In genomic region chr1:185333651-185334050, GRCm38 (mm10) we compare ENCODE assay signal across 11 mouse cellular contexts. TPM values are rescaled to one million over a fixed set of nuclear protein-coding genes. Genes with fewer than 3 reads are reported as not detected.
DNase-seq lines count a peak whose midpoint lies in the region; ATAC-seq and TF ChIP-seq lines count a peak whose summit lies in the region.
"Had no signal": no experiment of that assay in that cellular context is flagged by ENCODE, and none has a peak within 500 bp of the region (broad histone marks: within the 10 kb centered on the region; RNA-seq: fewer than 3 reads in every experiment).

No protein-coding gene starts in this region.

- peaks cover 43% of the 10 kb centered on the region for H3K4me1 ChIP-seq in neural tube, embryonic 13.5 days (replicated peaks)
- peaks cover 42% of the 10 kb centered on the region for H3K4me1 ChIP-seq in neural tube, embryonic 15.5 days
- H3K4me1 ChIP-seq in intestine, embryonic 15.5 days (replicated peaks): no peaks in the 10 kb centered on the region

- ATAC-seq in neural tube, embryonic 13.5 days (ENCODE audit: low read depth): no peak
- no peak for ATAC-seq in neural tube, embryonic 15.5 days (ENCODE audit: low FRiP score)
- peak; percentile 16 for ATAC-seq in intestine, embryonic 15.5 days

- no peaks in the 10 kb centered on the region for H3K27me3 ChIP-seq in neural tube, embryonic 13.5 days
- no peaks in the 10 kb centered on the region for H3K27me3 ChIP-seq in neural tube, embryonic 15.5 days (replicated peaks)
- H3K27me3 ChIP-seq in intestine, embryonic 15.5 days (replicated peaks): no peaks in the 10 kb centered on the region
- H3K27me3 ChIP-seq: heart, embryonic 15.5 days had no signal

- 89% methylated on average over 5 of the region's 5 CpGs for WGBS in neural tube, embryonic 13.5 days
- 89% methylated on average over 5 of the region's 5 CpGs for WGBS in neural tube, embryonic 15.5 days
- 79% methylated on average over 5 of the region's 5 CpGs for WGBS in intestine, embryonic 15.5 days

- intact Hi-C loops in left cerebral cortex, adult 2 months (cut with DNase I): loop anchor here (2.0 kb wide), 1 partner anchor 29 kb away; the partner anchor contains the start of gene Eprs

- H3K4me2 ChIP-seq in neural tube, embryonic 13.5 days: peak overlapping the region; percentile 73; the same call in 1 of the 2 replicates
- H3K4me2 ChIP-seq in neural tube, embryonic 15.5 days: no peak overlapping the region
- H3K4me2 ChIP-seq in intestine, embryonic 15.5 days (replicated peaks): peak overlapping the region; percentile 73

- H3K9me3 ChIP-seq in neural tube, embryonic 13.5 days: no peaks in the 10 kb centered on the region
- H3K9me3 ChIP-seq in neural tube, embryonic 15.5 days (replicated peaks): no peaks in the 10 kb centered on the region
- no peaks in the 10 kb centered on the region for H3K9me3 ChIP-seq in intestine, embryonic 15.5 days
- H3K9me3 ChIP-seq: heart, embryonic 15.5 days had no signal

- H3K9ac ChIP-seq in neural tube, embryonic 13.5 days: 0 out of 2 replicates have a peak overlapping the region, but pooled peaks have one; percentile 26
- no peak overlapping the region for H3K9ac ChIP-seq in neural tube, embryonic 15.5 days (replicated peaks)
- H3K9ac ChIP-seq in intestine, embryonic 15.5 days: no peak overlapping the region

- no peak overlapping the region for H3K4me3 ChIP-seq in neural tube, embryonic 13.5 days
- no peak overlapping the region for H3K4me3 ChIP-seq in neural tube, embryonic 15.5 days (replicated peaks)
- no peak overlapping the region for H3K4me3 ChIP-seq in intestine, embryonic 15.5 days (replicated peaks)
- no peak overlapping the region for H3K4me3 ChIP-seq in left cerebral cortex, adult 2 months

- TF ChIP-seq CTCF in left cerebral cortex, adult 2 months (IDR thresholded peaks at IDR 0.05): no peak

- peaks cover 4% of the 10 kb centered on the region; the same call in 1 of the 2 replicates for H3K36me3 ChIP-seq in neural tube, embryonic 13.5 days
- H3K36me3 ChIP-seq in neural tube, embryonic 15.5 days: 0 out of 2 replicates have a peak, but pooled peaks cover 4% of the 10 kb centered on the region
- no peaks in the 10 kb centered on the region for H3K36me3 ChIP-seq in intestine, embryonic 15.5 days
- H3K36me3 ChIP-seq: heart, embryonic 15.5 days had no signal

- peak; percentile 28 for DNase-seq in kidney, adult 11 months
- no peak for DNase-seq in kidney, adult 18-20 months
- DNase-seq in right cerebral cortex, postnatal 36 days (ENCODE audit: low spot score in 2 of 2): no peak
- no peak for DNase-seq in left cerebral cortex, adult 2 months (ENCODE audit: extremely low spot score in 1 of 2, low spot score in 2 of 2)
- DNase-seq: adrenal gland, postnatal 36 days; lung, postnatal 36 days; thymus, adult 2 months had no signal

- no peak overlapping the region for H3K27ac ChIP-seq in neural tube, embryonic 13.5 days (replicated peaks)
- no peak overlapping the region for H3K27ac ChIP-seq in neural tube, embryonic 15.5 days (replicated peaks)
- no peak overlapping the region for H3K27ac ChIP-seq in intestine, embryonic 15.5 days
- H3K27ac ChIP-seq in left cerebral cortex, adult 2 months: no peak overlapping the region
- H3K27ac ChIP-seq: heart, embryonic 15.5 days had no signal

RNA-seq across cellular contexts. Expression of gene Bpnt1, which starts 1.7 kb away (rescaled TPM):
- 53.5 and 56.1 TPM in 2 replicates for polyA plus RNA-seq in neural tube, embryonic 13.5 days (2015; fragmentation: Nextera tagmentation; extraction: Ambion mirVana)
- polyA plus RNA-seq in neural tube, embryonic 15.5 days (2015; fragmentation: Nextera tagmentation; extraction: Ambion mirVana): 68.6 and 70.4 TPM in 2 replicates
- 210 and 233 TPM in 2 replicates for polyA plus RNA-seq in intestine, embryonic 15.5 days (2015; fragmentation: Nextera tagmentation; extraction: Ambion mirVana)
- total RNA-seq in left cerebral cortex, adult 2 months (2021): 10 to 100 TPM; 69.6 to 71.2 TPM

RNA-seq across cellular contexts. Expression of gene Iars2, which starts 4.5 kb away (rescaled TPM):
- 17.6 and 20.5 TPM in 2 replicates for polyA plus RNA-seq in neural tube, embryonic 13.5 days (2015; fragmentation: Nextera tagmentation; extraction: Ambion mirVana)
- 18.5 and 19.7 TPM in 2 replicates for polyA plus RNA-seq in neural tube, embryonic 15.5 days (2015; fragmentation: Nextera tagmentation; extraction: Ambion mirVana)
- 61.9 and 66.9 TPM in 2 replicates for polyA plus RNA-seq in intestine, embryonic 15.5 days (2015; fragmentation: Nextera tagmentation; extraction: Ambion mirVana)
- 10 to 100 TPM; 31.1 to 32.1 TPM for total RNA-seq in left cerebral cortex, adult 2 months (2021)

RNA-seq across cellular contexts. Expression of gene Eprs, which starts 29.2 kb away (rescaled TPM):
- polyA plus RNA-seq in neural tube, embryonic 13.5 days (2015; fragmentation: Nextera tagmentation; extraction: Ambion mirVana): 134 and 135 TPM in 2 replicates
- polyA plus RNA-seq in neural tube, embryonic 15.5 days (2015; fragmentation: Nextera tagmentation; extraction: Ambion mirVana): 134 and 138 TPM in 2 replicates
- 161 and 164 TPM in 2 replicates for polyA plus RNA-seq in intestine, embryonic 15.5 days (2015; fragmentation: Nextera tagmentation; extraction: Ambion mirVana)
- total RNA-seq in left cerebral cortex, adult 2 months (2021): 10 to 100 TPM; 71.6 to 79.3 TPM
